Mouse (Mus musculus) embryonic facial prominence, embryonic 11.5 days (tissue): Measurements from ENCODE around the gene Stx1a. TPM values are rescaled to one million over a fixed set of nuclear protein-coding genes. Genes with fewer than 3 reads are reported as not detected.
"Not testable (repeated sequence)": the region's sequence is repeated elsewhere in the genome, so short reads cannot be mapped to it uniquely, and the experiment has no call there.

ENCODE experiments used
- ATAC-seq: fragments of 200-750 bp; cut with Nextera tagmentation; replicated peaks from 2 replicates; pipeline ENCODE4 v1.8.0; 2017; ENCODE audit warnings: low read depth; ENCODE audit not compliant: insufficient number of reproducible peaks, low FRiP score, low TSS enrichment
- DNase-seq: peaks from one replicate; pipeline ENCODE4 v3.0.0-alpha.2; 2015; ENCODE audit warnings: low spot score
- H3K27ac ChIP-seq: fragments of 300-500 bp; sonication (generic); replicated peaks from 2 replicates; pipeline ENCODE4 v1.5.1; 2014; ENCODE audit warnings: mild to moderate bottlenecking, low read depth, low read length, control low read depth
- H3K27me3 ChIP-seq: fragments of 300-500 bp; sonication (generic); 2 replicates; pipeline ENCODE4 v1.6.1; 2014; ENCODE audit warnings: mild to moderate bottlenecking, low read length, moderate library complexity, mixed read lengths; ENCODE audit not compliant: control insufficient read depth, insufficient read depth
- H3K36me3 ChIP-seq: fragments of 300-500 bp; sonication (generic); replicated peaks from 2 replicates; pipeline ENCODE4 v1.6.1; 2014; ENCODE audit warnings: low read depth, mild to moderate bottlenecking, low read length, moderate library complexity, mixed read lengths; ENCODE audit not compliant: control insufficient read depth, insufficient read depth
- H3K4me1 ChIP-seq: fragments of 300-500 bp; sonication (generic); 2 replicates; pipeline ENCODE4 v1.6.1; 2014; ENCODE audit warnings: low read length, mixed read lengths; ENCODE audit not compliant: control insufficient read depth, insufficient read depth
- H3K4me2 ChIP-seq: fragments of 300-500 bp; sonication (generic); 2 replicates; pipeline ENCODE4 v1.6.1; 2014; ENCODE audit warnings: low read depth, mild to moderate bottlenecking, control low read depth, low read length, moderate library complexity
- H3K4me3 ChIP-seq: fragments of 300-500 bp; sonication (generic); 2 replicates; pipeline ENCODE4 v1.5.1; 2014; ENCODE audit warnings: low read depth, low read length, control low read depth
- H3K9ac ChIP-seq: fragments of 300-500 bp; sonication (generic); replicated peaks from 2 replicates; pipeline ENCODE4 v1.6.1; 2014; ENCODE audit warnings: mild to moderate bottlenecking, control low read depth, low read length
- H3K9me3 ChIP-seq: fragments of 300-500 bp; sonication (generic); replicated peaks from 2 replicates; pipeline ENCODE4 v1.6.1; 2016; ENCODE audit warnings: mild to moderate bottlenecking, low read length, inconsistent platforms, mixed read lengths; ENCODE audit not compliant: control insufficient read depth
- WGBS: fragments of 180-500 bp; shearing (Covaris S2); extraction: QIAGEN DNeasy Blood & Tissue Kit; methylation state at CpG from one replicate; pipeline ENCODE4 v1.1.7; 2014; 5-methylcytosine and 5-hydroxymethylcytosine counted together
- polyA plus RNA-seq: library from polyadenylated mRNA; unstranded; fragments of >200 nt; fragmentation: Nextera tagmentation; extraction: Ambion mirVana; gene quantifications from 2 replicates; pipeline ENCODE4 v1.2.1, GENCODE M21; 2014

Stx1a gene
- polyA plus RNA-seq, 1 experiment from 2014 or later: 14.2 TPM

DNA sequence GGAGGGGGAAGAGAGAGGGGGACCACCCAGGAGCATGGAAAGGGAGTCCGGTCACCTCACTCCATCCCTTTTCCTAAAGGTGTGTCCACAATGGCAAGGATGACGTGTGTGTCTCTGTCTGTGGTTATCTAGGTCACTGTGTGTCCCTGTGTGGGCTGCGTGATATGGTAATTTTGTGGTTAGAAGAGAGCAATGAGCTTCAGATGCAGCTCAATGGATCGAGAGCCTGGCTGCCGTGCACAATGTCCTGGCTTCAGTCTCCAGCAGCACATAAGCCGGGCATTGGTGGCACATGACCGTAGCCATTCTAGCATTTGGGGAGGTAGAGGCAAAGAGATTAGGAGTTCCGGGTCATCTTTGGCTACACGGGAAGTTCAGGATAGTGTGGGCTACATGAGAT lies 16.3 kb downstream of the Stx1a start:
- no peak overlapping the region for H3K4me3 ChIP-seq
- no peaks in the 10 kb centered on the region for H3K27me3 ChIP-seq
- no peaks in the 10 kb centered on the region for H3K4me1 ChIP-seq
- 84% methylated on average over 9 of the region's 9 CpGs for WGBS
- DNase-seq: no peak
- no peak overlapping the region for H3K9ac ChIP-seq
- H3K4me2 ChIP-seq: no peak overlapping the region
- H3K27ac ChIP-seq: no peak overlapping the region
- no peaks in the 10 kb centered on the region for H3K9me3 ChIP-seq
- no peak for ATAC-seq
- H3K36me3 ChIP-seq: no peaks in the 10 kb centered on the region; the same call in 1 of the 2 replicates

GRCm38 (mm10) chr5:135040059-135040458 lies 16.8 kb downstream of the Stx1a start:
- H3K4me2 ChIP-seq: no peak overlapping the region
- no peak overlapping the region for H3K9ac ChIP-seq
- no peaks in the 10 kb centered on the region; the same call in 1 of the 2 replicates for H3K36me3 ChIP-seq
- DNase-seq (no peak), ATAC-seq (no peak)
- WGBS: 33% methylated on average over 6 of the region's 6 CpGs
- no peak overlapping the region for H3K4me3 ChIP-seq
- H3K27me3 ChIP-seq: no peaks in the 10 kb centered on the region
- no peak overlapping the region for H3K27ac ChIP-seq
- no peaks in the 10 kb centered on the region for H3K4me1 ChIP-seq
- H3K9me3 ChIP-seq: no peaks in the 10 kb centered on the region

DNA sequence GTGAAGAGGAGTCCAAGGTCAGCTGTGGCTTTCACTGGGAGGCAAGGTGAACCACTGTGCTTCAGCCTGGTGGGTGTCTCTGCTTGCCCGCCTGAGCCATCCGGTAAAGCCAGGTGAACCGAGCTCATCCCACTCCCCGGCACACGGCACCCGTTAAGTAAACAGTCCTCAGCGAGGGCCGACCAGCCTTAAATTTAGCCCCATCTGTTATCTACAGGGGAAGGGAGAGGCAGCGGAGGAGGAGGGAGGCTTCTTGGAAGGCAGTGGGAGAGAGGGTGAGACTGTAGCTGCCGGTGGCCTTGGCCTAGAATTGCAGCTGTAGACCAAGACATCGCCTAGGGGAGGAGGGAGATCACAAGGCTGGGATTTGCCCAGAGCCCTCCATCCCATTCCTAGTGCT lies 17.5 kb downstream of the Stx1a start:
- H3K36me3 ChIP-seq: no peaks in the 10 kb centered on the region; the same call in 1 of the 2 replicates
- no peak overlapping the region for H3K4me3 ChIP-seq
- DNase-seq (no peak), ATAC-seq (no peak)
- H3K27me3 ChIP-seq: no peaks in the 10 kb centered on the region
- no peaks in the 10 kb centered on the region for H3K4me1 ChIP-seq
- WGBS: 76% methylated on average over 11 of the region's 11 CpGs
- no peak overlapping the region for H3K27ac ChIP-seq
- no peak overlapping the region for H3K4me2 ChIP-seq
- no peak overlapping the region for H3K9ac ChIP-seq
- H3K9me3 ChIP-seq: no peaks in the 10 kb centered on the region

- Histone ChIP-seq H3K4me1 (no peaks in the 10 kb centered on the region), H3K27me3 (no peaks in the 10 kb centered on the region), H3K9ac (no peak overlapping the region), H3K4me2 (no peak overlapping the region), H3K9me3 (no peaks in the 10 kb centered on the region), H3K36me3 (no peaks in the 10 kb centered on the region; the same call in 1 of the 2 replicates), H3K4me3 (no peak overlapping the region), H3K27ac (no peak overlapping the region)
- WGBS: 26% methylated on average over 21 of the region's 21 CpGs
- DNase-seq (no peak), ATAC-seq (peak; percentile 24; the same call in 1 of the 2 replicates)
These were observed 19.0 kb downstream of the Stx1a start for GRCm38 (mm10) chr5:135042105-135042788.

- Histone ChIP-seq H3K4me3 (no peak overlapping the region), H3K9me3 (no peaks in the 10 kb centered on the region), H3K27ac (no peak overlapping the region), H3K4me2 (no peak overlapping the region), H3K4me1 (no peaks in the 10 kb centered on the region), H3K9ac (no peak overlapping the region), H3K36me3 (no peaks in the 10 kb centered on the region; the same call in 1 of the 2 replicates), H3K27me3 (no peaks in the 10 kb centered on the region)
- DNase-seq: no peak
- WGBS: 93% methylated on average over 3 of the region's 3 CpGs
- no peak for ATAC-seq
These were observed 21.3 kb downstream of the Stx1a start for GRCm38 (mm10) chr5:135044575-135044974.

DNA sequence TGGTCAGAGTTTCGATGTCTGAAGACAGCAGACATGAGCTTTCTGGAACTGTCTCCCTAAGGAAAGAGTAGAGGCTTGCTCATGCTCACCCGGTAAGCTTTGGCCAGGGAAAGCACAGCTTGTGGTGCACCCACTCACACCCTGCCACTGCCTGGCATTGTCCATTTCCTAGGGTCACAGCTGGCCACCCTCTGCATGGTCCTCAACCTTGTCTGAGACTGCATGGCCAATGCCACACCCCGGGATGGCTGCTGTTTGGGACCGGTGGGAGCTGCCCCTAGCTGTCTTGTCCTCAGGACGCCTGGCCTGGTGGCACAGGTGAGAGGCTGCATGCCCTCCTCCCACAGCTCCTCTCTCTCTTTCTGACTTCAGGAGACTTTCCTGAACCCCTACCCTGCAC lies 25.3 kb downstream of the Stx1a start:
- no peak overlapping the region for H3K4me3 ChIP-seq
- 94% methylated on average over 5 of the region's 5 CpGs for WGBS
- no peak overlapping the region for H3K9ac ChIP-seq
- no peak for ATAC-seq
- no peaks in the 10 kb centered on the region for H3K9me3 ChIP-seq
- H3K27ac ChIP-seq: no peak overlapping the region
- H3K4me2 ChIP-seq: no peak overlapping the region
- H3K27me3 ChIP-seq: no peaks in the 10 kb centered on the region
- no peaks in the 10 kb centered on the region for H3K36me3 ChIP-seq
- no peaks in the 10 kb centered on the region for H3K4me1 ChIP-seq
- DNase-seq: no peak

- 91% methylated on average over 6 of the region's 6 CpGs for WGBS
- not testable (repeated sequence) for H3K27me3 ChIP-seq, H3K4me3 ChIP-seq, DNase-seq, ATAC-seq, H3K27ac ChIP-seq, H3K36me3 ChIP-seq, H3K4me1 ChIP-seq, H3K4me2 ChIP-seq, H3K9ac ChIP-seq, H3K9me3 ChIP-seq
These were observed 26.0 kb downstream of the Stx1a start for GRCm38 (mm10) chr5:135049268-135049667.

DNA sequence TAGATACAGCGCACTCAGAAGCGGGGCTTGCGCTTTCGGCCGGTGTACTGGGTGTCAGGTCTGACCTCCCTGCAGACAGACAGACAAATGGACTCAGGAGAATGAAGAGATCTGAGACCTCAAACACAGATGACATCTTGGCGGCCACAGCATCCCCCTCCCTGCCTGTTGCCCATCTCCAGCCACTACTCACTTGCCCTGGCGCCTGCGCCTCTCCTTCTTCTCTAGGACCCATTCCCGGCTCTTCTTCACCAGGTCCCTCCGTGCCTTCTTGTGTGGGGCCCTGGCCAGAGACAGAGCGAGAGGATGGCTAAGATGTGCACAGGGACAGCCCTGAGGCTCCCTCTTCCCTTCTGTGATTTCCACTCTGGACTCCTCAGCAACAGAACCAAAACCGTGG lies 30.1 kb downstream of the Stx1a start:
- ATAC-seq (no peak), DNase-seq (no peak)
- WGBS: 91% methylated on average over 12 of the region's 12 CpGs
- Histone ChIP-seq H3K9ac (no peak overlapping the region), H3K27ac (no peak overlapping the region), H3K36me3 (no peaks in the 10 kb centered on the region; the same call in none of the 2 replicates), H3K4me2 (no peak overlapping the region), H3K9me3 (no peaks in the 10 kb centered on the region), H3K4me1 (no peaks in the 10 kb centered on the region), H3K27me3 (no peaks in the 10 kb centered on the region), H3K4me3 (no peak overlapping the region)
